Mouse (Mus musculus): ENCODE results near the gene Flvcr1.
A peak's percentile ranks its signal among the peaks of the same experiment; 100 is the strongest.

DNA sequence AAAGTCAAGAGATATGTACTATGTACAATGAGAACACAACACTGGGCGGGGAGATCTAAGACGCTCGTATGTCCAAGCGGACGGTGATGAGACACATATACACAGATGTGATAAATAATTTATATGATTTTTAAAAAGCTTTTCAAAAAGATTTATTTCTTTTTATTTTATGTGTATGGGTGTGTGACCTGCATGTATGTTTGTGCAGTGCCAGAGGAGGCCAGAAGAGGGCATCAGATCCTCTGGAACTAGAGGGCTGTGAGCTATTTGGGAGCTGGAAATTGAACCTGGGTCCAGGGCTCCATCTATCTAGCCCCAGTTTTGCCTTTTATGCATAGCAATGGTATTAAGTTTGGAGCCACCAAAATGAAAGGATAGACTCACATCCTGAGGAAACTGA lies 17.3 kb downstream of the Flvcr1 start:
- TF ChIP-seq CTCF (IDR thresholded peaks at IDR 0.05; ENCODE audit: low read depth): peak; percentile 46
- TF ChIP-seq EP300 (optimal IDR thresholded peaks at IDR 0.05): no peak

Measured in stomach, postnatal 0 days (tissue).